Mouse (Mus musculus): ENCODE measurements around the gene 1700001O22Rik.

GRCm38 (mm10) chr2:30760706-30761105, 42.8 kb downstream of the 1700001O22Rik start:
- TF ChIP-seq CTCF (IDR thresholded peaks at IDR 0.05; ENCODE audit: low read depth) (no peak), EP300 (IDR thresholded peaks at IDR 0.05; ENCODE audit: low read depth) (no peak)

All from liver, embryonic 14.5 days (tissue).